Mouse (Mus musculus): ENCODE measurements around the gene A630089N07Rik. TPM values are rescaled to one million over a fixed set of nuclear protein-coding genes. Genes with fewer than 3 reads are reported as not detected.
"Not testable (repeated sequence)": the region's sequence is repeated elsewhere in the genome, so short reads cannot be mapped to it uniquely, and the experiment has no call there.

A630089N07Rik gene
- polyA plus RNA-seq, 1 experiment from 2014 or later = 20.3 TPM

DNA sequence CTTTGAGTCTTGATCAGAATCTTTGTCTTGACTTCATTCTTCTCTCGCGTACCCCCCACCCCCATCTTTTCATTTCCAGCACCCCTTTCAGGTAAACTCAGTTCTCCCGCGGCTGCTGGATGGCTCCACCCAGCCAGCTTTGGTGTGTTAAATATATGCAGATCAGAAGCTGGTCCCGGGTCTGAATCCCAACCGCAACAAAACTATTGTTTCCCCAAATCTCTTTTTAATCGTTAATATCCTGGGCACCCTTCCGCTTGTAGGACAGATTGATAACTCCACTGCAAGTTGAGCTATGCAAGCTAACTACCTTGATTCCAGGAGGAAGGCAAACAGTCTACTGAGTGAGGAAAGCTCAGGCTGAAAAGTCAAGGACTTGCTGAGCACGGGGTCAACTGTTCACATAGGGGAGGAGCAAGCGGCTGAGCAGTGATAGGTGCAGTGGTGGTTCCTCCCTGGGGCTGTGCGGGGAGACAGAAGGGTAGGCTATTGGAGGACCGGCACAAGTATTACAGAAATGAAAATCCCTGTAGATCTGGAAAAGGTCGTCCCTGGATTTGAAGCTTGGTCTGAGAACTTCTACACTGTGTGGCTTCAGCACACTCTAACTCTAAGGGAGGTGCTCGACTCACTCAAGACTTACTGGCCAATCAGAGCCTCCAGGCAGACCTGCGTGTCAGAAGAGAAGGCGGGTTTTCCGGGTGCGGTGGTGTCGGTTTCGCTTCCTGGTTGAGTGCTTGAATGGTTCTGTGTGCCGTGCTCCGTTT is 85.5 kb downstream of the A630089N07Rik start, which contains the start of gene B230307C23Rik:
Gene B230307C23Rik, plus strand, starts transcription at position 700 of the 767 bp plus-strand sequence.
- Histone ChIP-seq H3K9ac (peak within 1 kb of the TSS; percentile 53), H3K4me1 (peaks cover 9% of the 10 kb centered on the region), H3K36me3 (peaks cover 8% of the 10 kb centered on the region; the same call in 1 of the 2 replicates), H3K4me2 (replicated peaks) (peak within 1 kb of the TSS; percentile 72), H3K27me3 (no peaks in the 10 kb centered on the region), H3K9me3 (replicated peaks) (peaks cover 8% of the 10 kb centered on the region), H3K27ac (0 out of 2 replicates have a peak within 1 kb of the TSS, but pooled peaks have one; percentile 56), H3K4me3 (peak within 1 kb of the TSS; percentile 59)
- 1% methylated on average over 22 of the region's 22 CpGs for WGBS
- peak; percentile 99 for ATAC-seq (ENCODE audit: low FRiP score)

- 13% methylated on average over 1 of the region's 1 CpGs for WGBS
- Histone ChIP-seq H3K4me3 (peak overlapping the region; percentile 59), H3K9me3 (replicated peaks) (peaks cover 8% of the 10 kb centered on the region), H3K4me1 (peaks cover 9% of the 10 kb centered on the region), H3K4me2 (replicated peaks) (peak overlapping the region; percentile 72), H3K9ac (peak overlapping the region; percentile 53; the same call in 1 of the 2 replicates), H3K27me3 (no peaks in the 10 kb centered on the region), H3K27ac (no peak overlapping the region), H3K36me3 (peaks cover 8% of the 10 kb centered on the region; the same call in 1 of the 2 replicates)
- ATAC-seq (ENCODE audit: low FRiP score) = no peak
These were observed 86.2 kb downstream of the A630089N07Rik start for GRCm38 (mm10) chr16:97995849-97996615.

- H3K27me3 ChIP-seq; H3K4me2 ChIP-seq (replicated peaks); ATAC-seq (ENCODE audit: low FRiP score); H3K27ac ChIP-seq; H3K4me3 ChIP-seq; H3K9ac ChIP-seq; H3K36me3 ChIP-seq; H3K4me1 ChIP-seq; H3K9me3 ChIP-seq (replicated peaks): not testable (repeated sequence)
- WGBS = 83% methylated on average over 3 of the region's 3 CpGs
These were observed 89.8 kb downstream of the A630089N07Rik start for GRCm38 (mm10) chr16:97992477-97992876.

DNA sequence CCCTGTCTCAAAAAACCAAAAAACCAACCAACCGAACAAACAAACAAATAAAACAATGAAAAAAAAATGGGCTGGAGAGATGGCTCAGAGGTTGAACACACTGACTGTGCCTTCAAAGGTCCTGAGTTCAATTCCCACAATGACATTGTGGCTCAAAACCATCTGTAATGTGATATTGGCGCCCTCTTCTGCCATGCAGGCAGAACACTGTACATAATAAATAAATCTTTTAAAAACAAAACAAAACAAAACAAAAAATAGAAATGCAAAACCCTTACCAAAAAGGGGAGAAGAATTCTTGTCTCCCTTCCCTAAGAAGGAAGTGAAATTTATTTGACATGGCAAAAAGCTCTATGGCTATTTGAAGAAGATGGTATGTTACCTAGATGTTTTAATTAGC is 90.7 kb downstream of the A630089N07Rik start:
- Histone ChIP-seq H3K9ac (no peak overlapping the region), H3K27ac (no peak overlapping the region), H3K4me2 (replicated peaks) (no peak overlapping the region), H3K27me3 (no peaks in the 10 kb centered on the region), H3K36me3 (no peaks in the 10 kb centered on the region), H3K9me3 (replicated peaks) (no peaks in the 10 kb centered on the region), H3K4me3 (no peak overlapping the region), H3K4me1 (peaks cover 4% of the 10 kb centered on the region)
- ATAC-seq (ENCODE audit: low FRiP score) = no peak
- WGBS = 75% methylated on average over 2 of the region's 2 CpGs

DNA sequence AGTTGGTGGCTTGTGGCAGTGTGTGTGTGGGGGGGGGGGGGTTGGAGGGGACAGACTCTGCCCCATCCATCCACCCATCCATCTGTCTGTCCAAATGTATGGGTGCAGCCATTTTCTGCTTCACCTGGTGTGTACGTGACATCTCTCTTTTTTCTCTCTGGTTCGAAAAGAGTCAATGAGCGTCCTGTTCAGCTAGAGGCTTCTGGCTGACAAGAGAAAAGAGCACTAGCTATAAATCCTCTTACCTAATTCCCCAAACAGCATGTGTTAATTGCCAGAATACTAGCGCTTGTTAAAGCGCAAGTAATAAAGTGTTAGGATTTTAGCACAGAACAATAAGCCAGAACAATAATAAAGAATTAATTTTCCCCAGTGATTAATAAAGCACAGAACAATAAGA is 97.7 kb downstream of the A630089N07Rik start:
- H3K27me3 ChIP-seq = no peaks in the 10 kb centered on the region
- H3K36me3 ChIP-seq = no peaks in the 10 kb centered on the region
- WGBS = 83% methylated on average over 5 of the region's 5 CpGs
- no peak overlapping the region for H3K4me2 ChIP-seq (replicated peaks)
- ATAC-seq (ENCODE audit: low FRiP score) = no peak
- no peaks in the 10 kb centered on the region for H3K4me1 ChIP-seq
- no peak overlapping the region for H3K9ac ChIP-seq
- H3K9me3 ChIP-seq (replicated peaks) = no peaks in the 10 kb centered on the region
- H3K4me3 ChIP-seq = no peak overlapping the region
- H3K27ac ChIP-seq = no peak overlapping the region

GRCm38 (mm10) chr16:97981362-97981761 is 100.9 kb downstream of the A630089N07Rik start:
- H3K9me3 ChIP-seq (replicated peaks) = no peaks in the 10 kb centered on the region
- no peak overlapping the region for H3K9ac ChIP-seq
- H3K27ac ChIP-seq = no peak overlapping the region
- no peaks in the 10 kb centered on the region for H3K4me1 ChIP-seq
- H3K36me3 ChIP-seq = no peaks in the 10 kb centered on the region
- H3K27me3 ChIP-seq = no peaks in the 10 kb centered on the region
- ATAC-seq (ENCODE audit: low FRiP score) = no peak
- WGBS = 90% methylated on average over 1 of the region's 1 CpGs
- H3K4me3 ChIP-seq = no peak overlapping the region
- H3K4me2 ChIP-seq (replicated peaks) = no peak overlapping the region

GRCm38 (mm10) chr16:97977722-97978121 is 104.5 kb downstream of the A630089N07Rik start:
- 75% methylated on average over 3 of the region's 3 CpGs for WGBS
- ATAC-seq (ENCODE audit: low FRiP score) = no peak

DNA sequence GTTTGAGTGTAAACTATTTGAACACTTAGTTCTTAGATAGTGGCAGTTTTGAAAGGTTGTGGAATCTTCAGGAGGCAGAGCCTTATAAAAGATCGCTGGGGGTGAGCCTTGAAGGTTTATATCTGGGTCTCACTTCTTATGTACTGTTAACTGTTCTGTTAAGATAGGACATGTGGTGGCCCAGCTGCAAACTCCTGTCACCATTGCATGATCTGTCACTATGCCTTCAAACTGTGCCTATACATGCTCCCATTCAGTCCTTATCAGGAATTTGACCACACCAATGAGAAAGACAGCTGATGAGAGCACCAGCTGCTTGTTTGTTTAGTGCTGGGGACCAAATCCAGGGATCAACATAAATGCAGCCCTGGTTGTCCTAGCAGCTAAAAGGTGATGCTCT is 105.0 kb downstream of the A630089N07Rik start:
- Histone ChIP-seq H3K9ac (no peak overlapping the region), H3K9me3 (replicated peaks) (no peaks in the 10 kb centered on the region), H3K27ac (no peak overlapping the region), H3K4me1 (no peaks in the 10 kb centered on the region), H3K4me2 (replicated peaks) (no peak overlapping the region), H3K36me3 (no peaks in the 10 kb centered on the region), H3K4me3 (no peak overlapping the region), H3K27me3 (no peaks in the 10 kb centered on the region)
- WGBS = 65% methylated on average over 1 of the region's 1 CpGs
- no peak for ATAC-seq (ENCODE audit: low FRiP score)

More at GRCm38 (mm10) chr16:97977722-97978121, 104.5 kb downstream of the A630089N07Rik start:
- Histone ChIP-seq H3K9me3 (replicated peaks) (no peaks in the 10 kb centered on the region), H3K4me3 (no peak overlapping the region), H3K27me3 (no peaks in the 10 kb centered on the region), H3K9ac (no peak overlapping the region), H3K4me2 (replicated peaks) (no peak overlapping the region), H3K27ac (no peak overlapping the region), H3K4me1 (no peaks in the 10 kb centered on the region), H3K36me3 (no peaks in the 10 kb centered on the region)

DNA sequence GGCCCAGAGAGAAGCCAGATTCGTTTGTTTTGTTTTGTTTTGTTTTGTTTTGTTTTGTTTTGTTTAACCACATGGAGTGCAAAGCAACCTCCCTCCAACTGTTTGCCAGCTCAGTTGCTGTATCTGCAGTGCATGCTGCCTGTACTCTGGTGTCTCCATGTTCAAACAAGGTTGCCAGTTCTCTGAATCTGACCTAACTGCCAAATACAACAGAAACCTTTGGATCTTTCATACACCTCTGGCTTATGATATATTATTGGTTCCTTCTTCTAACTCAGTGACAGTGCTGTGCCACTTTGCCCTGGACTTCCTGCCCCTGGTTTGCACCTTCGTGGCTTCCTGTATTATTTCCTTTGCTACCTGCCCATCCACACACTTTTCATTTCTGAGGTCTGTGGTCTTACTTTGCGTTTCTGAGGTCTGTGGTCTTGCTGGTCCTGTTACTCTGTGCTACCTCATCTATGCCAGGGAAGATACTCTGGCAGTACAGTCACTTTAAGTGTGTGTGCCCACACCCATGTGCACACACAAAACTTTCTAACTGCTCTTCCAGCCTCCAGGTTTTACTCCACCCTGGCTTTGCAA is 118.2 kb downstream of the A630089N07Rik start:
- ATAC-seq (ENCODE audit: low FRiP score) = no peak
- Histone ChIP-seq H3K27ac (no peak overlapping the region), H3K36me3 (no peaks in the 10 kb centered on the region), H3K4me1 (peaks cover 13% of the 10 kb centered on the region), H3K27me3 (no peaks in the 10 kb centered on the region), H3K4me3 (no peak overlapping the region), H3K4me2 (replicated peaks) (no peak overlapping the region), H3K9me3 (replicated peaks) (no peaks in the 10 kb centered on the region), H3K9ac (no peak overlapping the region)
- WGBS = 85% methylated on average over 3 of the region's 3 CpGs

GRCm38 (mm10) chr16:97962151-97962948 is 119.9 kb downstream of the A630089N07Rik start, which contains the start of the genes C2cd2 and Zbtb21:
C2cd2 (minus strand) TSS chr16:97962598.
Zbtb21 (minus strand) TSS chr16:97962622.
- no peaks in the 10 kb centered on the region for H3K27me3 ChIP-seq
- H3K36me3 ChIP-seq = 0 out of 2 replicates have a peak, but pooled peaks cover 4% of the 10 kb centered on the region
- H3K4me1 ChIP-seq = peaks cover 18% of the 10 kb centered on the region
- peak within 1 kb of the TSS; percentile 92 for H3K9ac ChIP-seq
- H3K9me3 ChIP-seq (replicated peaks) = no peaks in the 10 kb centered on the region
- peak; percentile 99 for ATAC-seq (ENCODE audit: low FRiP score)
- H3K4me3 ChIP-seq = peak within 1 kb of the TSS; percentile 90
- under 1% methylated on average over 78 of the region's 78 CpGs for WGBS
- peak within 1 kb of the TSS; percentile 78 for H3K4me2 ChIP-seq (replicated peaks)
- peak within 1 kb of the TSS; percentile 95 for H3K27ac ChIP-seq

DNA sequence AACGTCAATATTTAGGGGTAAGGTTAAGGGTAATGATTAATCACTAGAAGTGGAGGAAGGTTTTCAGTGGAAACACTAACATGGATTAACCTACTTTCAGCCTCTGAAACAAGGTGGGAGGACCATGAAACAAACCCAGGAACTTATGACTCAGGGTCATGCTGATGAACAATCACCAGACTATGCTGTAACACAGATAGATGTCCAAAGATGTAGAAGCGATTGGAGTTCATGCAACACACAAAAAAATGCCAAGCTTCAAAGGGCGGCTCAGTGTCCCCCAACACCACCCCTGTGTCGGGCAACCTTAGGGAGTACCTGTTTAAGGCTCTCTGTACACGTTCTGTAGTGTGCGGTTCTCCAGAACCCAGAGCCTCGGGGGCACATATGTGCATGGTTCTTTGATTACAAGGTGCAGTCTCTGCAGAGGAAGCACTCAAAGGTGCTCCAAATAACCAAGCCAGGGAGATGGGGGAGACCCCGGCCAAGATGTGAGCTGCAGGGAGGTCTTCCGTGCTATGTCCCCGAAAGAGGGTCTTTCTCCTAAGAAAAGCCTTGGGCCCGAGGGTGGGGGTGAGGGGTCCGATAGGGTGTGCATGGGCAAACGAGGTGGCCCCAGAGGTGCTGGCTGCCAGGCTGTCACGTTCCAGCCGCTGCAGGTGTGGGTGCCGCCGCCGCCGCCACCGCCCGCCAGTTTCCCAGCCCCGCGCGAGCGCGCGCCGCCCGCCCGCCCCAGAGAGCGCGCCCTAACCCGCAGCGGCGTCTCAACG is 120.7 kb downstream of the A630089N07Rik start:
- peak; percentile 61 for ATAC-seq (ENCODE audit: low FRiP score)
- H3K4me3 ChIP-seq = peak overlapping the region; percentile 90
- H3K9me3 ChIP-seq (replicated peaks) = no peaks in the 10 kb centered on the region
- H3K36me3 ChIP-seq = peaks cover 7% of the 10 kb centered on the region; the same call in 1 of the 2 replicates
- H3K9ac ChIP-seq = peak overlapping the region; percentile 92
- H3K4me1 ChIP-seq = peaks cover 18% of the 10 kb centered on the region
- H3K27ac ChIP-seq = peak overlapping the region; percentile 95
- WGBS = 9% methylated on average over 36 of the region's 36 CpGs
- H3K27me3 ChIP-seq = no peaks in the 10 kb centered on the region
- peak overlapping the region; percentile 78 for H3K4me2 ChIP-seq (replicated peaks)

Measured in hindbrain, embryonic 12.5 days (tissue).